Mouse (Mus musculus) intestine, embryonic 15.5 days (tissue): ENCODE data around the gene Gm21317. TPM values are rescaled to one million over a fixed set of nuclear protein-coding genes. Genes with fewer than 3 reads are reported as not detected.
"Not testable (repeated sequence)": the region's sequence is repeated elsewhere in the genome, so short reads cannot be mapped to it uniquely, and the experiment has no call there.

Experiments
- ATAC-seq: fragments of 200-750 bp; cut with Nextera tagmentation; 2 replicates; pipeline ENCODE4 v1.8.0; 2017; ENCODE audit warnings: moderate TSS enrichment, moderate library complexity
- H3K27ac ChIP-seq: fragments of 300-500 bp; sonication (generic); 2 replicates; pipeline ENCODE4 v1.5.1; 2015; ENCODE audit warnings: mild to moderate bottlenecking, inconsistent platforms
- H3K27me3 ChIP-seq: fragments of 300-500 bp; sonication (generic); replicated peaks from 2 replicates; pipeline ENCODE4 v1.6.1; 2015; ENCODE audit warnings: inconsistent platforms
- H3K36me3 ChIP-seq: fragments of 300-500 bp; sonication (generic); 2 replicates; pipeline ENCODE4 v1.6.1; 2015; ENCODE audit warnings: inconsistent platforms
- H3K4me1 ChIP-seq: fragments of 300-500 bp; sonication (generic); replicated peaks from 2 replicates; pipeline ENCODE4 v1.6.1; 2015; ENCODE audit warnings: inconsistent platforms
- H3K4me2 ChIP-seq: fragments of 300-500 bp; sonication (generic); replicated peaks from 2 replicates; pipeline ENCODE4 v1.6.1; 2015; ENCODE audit warnings: mild to moderate bottlenecking, inconsistent platforms
- H3K4me3 ChIP-seq: fragments of 300-500 bp; sonication (generic); replicated peaks from 2 replicates; pipeline ENCODE4 v1.5.1; 2015; ENCODE audit warnings: inconsistent platforms
- H3K9ac ChIP-seq: fragments of 300-500 bp; sonication (generic); 2 replicates; pipeline ENCODE4 v1.6.1; 2015; ENCODE audit warnings: inconsistent platforms
- H3K9me3 ChIP-seq: fragments of 300-500 bp; sonication (generic); 2 replicates; pipeline ENCODE4 v1.6.1; 2016; ENCODE audit warnings: inconsistent platforms
- WGBS: fragments of 180-500 bp; shearing (Covaris S2); methylation state at CpG from one replicate; pipeline ENCODE4 v1.1.7; 2015; 5-methylcytosine and 5-hydroxymethylcytosine counted together
- polyA plus RNA-seq: library from polyadenylated mRNA; unstranded; fragments of >200 nt; fragmentation: Nextera tagmentation; extraction: Ambion mirVana; gene quantifications from 2 replicates; pipeline ENCODE4 v1.2.1, GENCODE M21; 2015

Gene Gm21317
- polyA plus RNA-seq, result not detected in 2 replicates

- not testable (repeated sequence) for ATAC-seq, H3K36me3 ChIP-seq, H3K27me3 ChIP-seq, H3K4me3 ChIP-seq, H3K9ac ChIP-seq, H3K4me2 ChIP-seq, H3K4me1 ChIP-seq, H3K27ac ChIP-seq, H3K9me3 ChIP-seq
- no CpG with 5 or more reads among the region's 6 CpGs for WGBS
These were observed at the start of gene Gm21317 for GRCm38 (mm10) chrY:82224927-82225326. Gene Gm21317 (plus strand): TSS chrY:82225227.
